Mouse (Mus musculus): ENCODE results near the gene Dusp10.

DNA sequence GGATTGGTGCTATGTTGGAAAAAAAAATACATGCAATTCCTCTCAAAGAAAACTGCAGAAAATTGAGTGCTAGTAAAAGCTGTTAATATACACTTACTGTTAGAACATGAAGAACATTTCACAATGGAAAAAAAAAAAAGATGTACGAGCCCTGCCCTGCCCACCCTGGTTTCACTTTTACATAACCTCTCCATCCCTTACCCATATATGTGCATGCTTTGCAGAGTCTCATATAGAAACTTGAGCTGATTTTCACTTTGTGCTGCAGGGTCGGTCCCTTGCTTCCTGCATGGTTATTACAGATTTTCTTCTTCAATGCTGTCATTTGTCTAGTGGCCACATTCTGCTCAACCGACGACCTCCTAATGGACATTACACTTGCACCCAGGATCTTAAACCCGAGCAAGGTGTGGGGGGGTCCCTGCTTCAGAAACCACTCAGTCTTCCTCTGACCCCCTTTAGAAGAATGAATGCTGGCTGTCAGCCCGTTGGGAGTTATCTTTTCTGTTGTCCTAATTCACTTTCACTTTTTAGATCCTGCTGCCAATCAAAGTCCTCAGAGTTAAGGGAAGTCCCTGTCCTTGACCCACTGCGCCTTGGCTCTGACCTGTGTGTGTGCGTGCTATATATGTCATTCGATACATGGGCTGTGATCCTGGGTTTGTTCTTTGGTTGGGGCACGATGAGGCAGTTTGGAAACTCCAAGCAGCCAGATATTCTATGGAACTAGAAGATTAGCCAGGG is 35.7 kb downstream of the Dusp10 start:
- TF ChIP-seq CTCF (conservative IDR thresholded peaks at IDR 0.05; ENCODE audit: low read length) (no peak), NANOG (IDR thresholded peaks at IDR 0.05; ENCODE audit: borderline replicate concordance, low read length) (no peak)
